In genomic region chr14:75402483-75403103, GRCm38 (mm10) we compare ENCODE assay signal across 20 mouse cellular contexts. TPM values are rescaled to one million over a fixed set of nuclear protein-coding genes. Genes with fewer than 3 reads are reported as not detected.
DNase-seq lines count a peak whose midpoint lies in the region; ATAC-seq and TF ChIP-seq lines count a peak whose summit lies in the region.
"Had no signal": no experiment of that assay in that cellular context is flagged by ENCODE, and none has a peak within 500 bp of the region (broad histone marks: within the 10 kb centered on the region; RNA-seq: fewer than 3 reads in every experiment).

No protein-coding gene starts in this region.

- H3K4me3 ChIP-seq in embryonic facial prominence, embryonic 13.5 days = no peak overlapping the region
- H3K4me3 ChIP-seq in embryonic facial prominence, embryonic 10.5 days = no peak overlapping the region
- H3K4me3 ChIP-seq in kidney, postnatal 0 days (replicated peaks; ENCODE audit: low read depth, low read length) = no peak overlapping the region
- H3K4me3 ChIP-seq in stomach, embryonic 15.5 days (replicated peaks) = no peak overlapping the region
- H3K4me3 ChIP-seq: erythroblast, embryonic 14.5 days; layer of hippocampus, adult 2 months; liver, embryonic 13.5 days; midbrain, embryonic 12.5 days had no signal

- H3K36me3 ChIP-seq in embryonic facial prominence, embryonic 13.5 days = no peaks in the 10 kb centered on the region
- H3K36me3 ChIP-seq in embryonic facial prominence, embryonic 10.5 days (replicated peaks) = no peaks in the 10 kb centered on the region
- H3K36me3 ChIP-seq in kidney, postnatal 0 days (ENCODE audit: insufficient read depth, low read length) = no peaks in the 10 kb centered on the region
- H3K36me3 ChIP-seq in stomach, embryonic 15.5 days = no peaks in the 10 kb centered on the region
- H3K36me3 ChIP-seq: liver, embryonic 13.5 days; midbrain, embryonic 12.5 days had no signal

- H3K27me3 ChIP-seq in embryonic facial prominence, embryonic 13.5 days = no peaks in the 10 kb centered on the region
- H3K27me3 ChIP-seq in embryonic facial prominence, embryonic 10.5 days (replicated peaks; ENCODE audit: low read depth, poor library complexity, severe bottlenecking) = no peaks in the 10 kb centered on the region
- H3K27me3 ChIP-seq in kidney, postnatal 0 days (ENCODE audit: insufficient read depth, low read length) = no peaks in the 10 kb centered on the region
- no peaks in the 10 kb centered on the region for H3K27me3 ChIP-seq in stomach, embryonic 15.5 days (replicated peaks)
- H3K27me3 ChIP-seq: liver, embryonic 13.5 days; midbrain, embryonic 12.5 days had no signal

- no peaks in the 10 kb centered on the region for H3K9me3 ChIP-seq in embryonic facial prominence, embryonic 13.5 days
- H3K9me3 ChIP-seq in embryonic facial prominence, embryonic 10.5 days = no peaks in the 10 kb centered on the region
- H3K9me3 ChIP-seq in kidney, postnatal 0 days (replicated peaks; ENCODE audit: low read length) = no peaks in the 10 kb centered on the region
- H3K9me3 ChIP-seq in stomach, embryonic 15.5 days = no peaks in the 10 kb centered on the region
- H3K9me3 ChIP-seq: liver, embryonic 13.5 days; midbrain, embryonic 12.5 days had no signal

- no peak for TF ChIP-seq CTCF in kidney, postnatal 0 days (IDR thresholded peaks at IDR 0.05; ENCODE audit: low read depth)

- no peak overlapping the region for H3K9ac ChIP-seq in embryonic facial prominence, embryonic 13.5 days
- no peak overlapping the region for H3K9ac ChIP-seq in kidney, postnatal 0 days (ENCODE audit: low read depth, low read length)
- H3K9ac ChIP-seq in stomach, embryonic 15.5 days = no peak overlapping the region
- H3K9ac ChIP-seq: forebrain, postnatal 0 days; hindbrain, embryonic 14.5 days; liver, embryonic 13.5 days; midbrain, embryonic 12.5 days had no signal

- DNase-seq in embryonic facial prominence, embryonic 10.5 days (ENCODE audit: low spot score) = no peak
- DNase-seq in kidney, postnatal 0 days (ENCODE audit: low spot score) = peak; percentile 85
- no peak for DNase-seq in kidney, postnatal 36 days
- peak; percentile 12 for DNase-seq in right cerebral cortex, postnatal 4 days
- DNase-seq in right cerebral cortex, postnatal 36 days (ENCODE audit: low spot score in 2 of 2) = no peak
- no peak for DNase-seq in right cerebral cortex, adult 2 months (ENCODE audit: low spot score in 2 of 2)
- DNase-seq: cerebellum, adult 8-10 months; forebrain, postnatal 0 days; heart, adult 11 months; liver, embryonic 13.5 days; right cerebral cortex, adult 18-20 months had no signal

- H3K4me2 ChIP-seq in embryonic facial prominence, embryonic 13.5 days = no peak overlapping the region
- no peak overlapping the region for H3K4me2 ChIP-seq in kidney, postnatal 0 days (ENCODE audit: low read length)
- H3K4me2 ChIP-seq in stomach, embryonic 15.5 days = no peak overlapping the region
- H3K4me2 ChIP-seq: hindbrain, embryonic 14.5 days; liver, embryonic 13.5 days; midbrain, embryonic 12.5 days had no signal

- H3K27ac ChIP-seq in embryonic facial prominence, embryonic 13.5 days = no peak overlapping the region
- H3K27ac ChIP-seq in embryonic facial prominence, embryonic 10.5 days (replicated peaks) = no peak overlapping the region
- H3K27ac ChIP-seq in kidney, postnatal 0 days = no peak overlapping the region
- no peak overlapping the region for H3K27ac ChIP-seq in stomach, embryonic 15.5 days
- H3K27ac ChIP-seq: hindbrain, embryonic 14.5 days; layer of hippocampus, adult 2 months; liver, embryonic 13.5 days; midbrain, embryonic 12.5 days had no signal

- ATAC-seq in embryonic facial prominence, embryonic 13.5 days (ENCODE audit: insufficient number of reproducible peaks, insufficient read depth, low FRiP score, low TSS enrichment, low read depth) = 0 out of 2 replicates have a peak, but pooled peaks have one; percentile 37
- no peak; the same call in 1 of the 2 replicates for ATAC-seq in kidney, postnatal 0 days (replicated peaks; ENCODE audit: low FRiP score, low read depth)
- ATAC-seq in stomach, embryonic 15.5 days (ENCODE audit: insufficient read depth, low FRiP score, low read depth) = peak; percentile 50; the same call in 1 of the 2 replicates
- ATAC-seq: forebrain, postnatal 0 days; Patski had no signal

- H3K4me1 ChIP-seq in embryonic facial prominence, embryonic 13.5 days = no peaks in the 10 kb centered on the region
- H3K4me1 ChIP-seq in embryonic facial prominence, embryonic 10.5 days = no peaks in the 10 kb centered on the region
- H3K4me1 ChIP-seq in kidney, postnatal 0 days (replicated peaks; ENCODE audit: insufficient read depth, low read length) = no peaks in the 10 kb centered on the region
- no peaks in the 10 kb centered on the region for H3K4me1 ChIP-seq in stomach, embryonic 15.5 days
- H3K4me1 ChIP-seq: liver, embryonic 13.5 days; midbrain, embryonic 12.5 days had no signal

- WGBS in embryonic facial prominence, embryonic 13.5 days = 71% methylated on average over 12 of the region's 12 CpGs
- 89% methylated on average over 12 of the region's 12 CpGs for WGBS in embryonic facial prominence, embryonic 10.5 days
- 47% methylated on average over 12 of the region's 12 CpGs for WGBS in kidney, postnatal 0 days
- WGBS in stomach, embryonic 15.5 days = 55% methylated on average over 12 of the region's 12 CpGs

RNA-seq across cellular contexts. Expression of gene Siah3, which starts 53.2 kb away (rescaled TPM):
- polyA plus RNA-seq in embryonic facial prominence, embryonic 13.5 days (2015; fragmentation: Nextera tagmentation; extraction: Ambion mirVana) = 0.35 and 0.37 TPM in 2 replicates
- 0.06 and 0.15 TPM in 2 replicates for polyA plus RNA-seq in embryonic facial prominence, embryonic 10.5 days (2016; fragmentation: Nextera tagmentation; extraction: Ambion mirVana)
- polyA plus RNA-seq in kidney, postnatal 0 days (2015; fragmentation: Nextera tagmentation; extraction: Ambion mirVana) = 0.03 and 0.08 TPM in 2 replicates
- polyA plus RNA-seq in stomach, embryonic 15.5 days (2015; fragmentation: Nextera tagmentation; extraction: Ambion mirVana) = 0.08 and 0.17 TPM in 2 replicates
- polyA plus RNA-seq: heart, embryonic 16.5 days; Patski; thymus, postnatal 0 days had no signal

Comparison
In these comparisons a context has a peak if more than half of its experiments do, and no peak if none do; other contexts are left out.
1. DNase-seq: peak in kidney, postnatal 0 days (single experiment) and right cerebral cortex, postnatal 4 days (single experiment); none in embryonic facial prominence, embryonic 10.5 days (single experiment), kidney, postnatal 36 days (0 of 2), right cerebral cortex, postnatal 36 days (0 of 2) and right cerebral cortex, adult 2 months (0 of 2).